Comparison of ENCODE assay signal across 8 mouse cellular contexts in the genomic region with DNA sequence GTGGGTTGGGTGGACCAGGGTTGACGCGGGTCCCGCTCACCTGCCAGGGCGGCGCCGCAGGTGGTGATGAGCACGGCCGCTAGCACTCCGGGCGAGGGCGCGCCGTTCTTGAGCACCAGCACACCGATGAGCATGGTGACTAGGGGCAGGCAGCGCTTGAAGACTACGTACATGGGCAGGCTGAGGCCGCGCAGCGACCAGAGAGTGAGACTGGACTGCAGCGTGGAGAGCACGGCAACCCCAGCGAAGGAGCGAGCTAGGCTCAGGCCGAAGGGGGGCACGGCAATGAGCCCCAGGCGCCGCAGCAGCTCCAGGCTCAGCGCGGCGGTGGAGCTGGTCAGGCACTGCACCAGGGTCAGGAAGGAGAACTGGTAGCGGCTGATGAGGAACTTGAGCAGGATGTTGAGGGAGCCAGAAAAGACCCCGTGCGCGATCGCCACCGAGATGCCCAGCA. TPM values are rescaled to one million over a fixed set of nuclear protein-coding genes. Genes with fewer than 3 reads are reported as not detected.
DNase-seq lines count a peak whose midpoint lies in the region; ATAC-seq lines count a peak whose summit lies in the region.
"Had no signal": no experiment of that assay in that cellular context is flagged by ENCODE, and none has a peak within 500 bp of the region (broad histone marks: within the 10 kb centered on the region; RNA-seq: fewer than 3 reads in every experiment).

No protein-coding gene starts in this region.

- peak overlapping the region; percentile 57 for H3K9ac ChIP-seq in midbrain, embryonic 14.5 days (replicated peaks; ENCODE audit: low read length)

- DNase-seq in right cerebral cortex, postnatal 4 days = peak; percentile 21
- DNase-seq in right cerebral cortex, postnatal 36 days (ENCODE audit: low spot score in 2 of 2) = no peak
- peak; percentile 39 to 40 for DNase-seq in cerebellum, postnatal 14 days
- DNase-seq in limb, embryonic 10.5 days (ENCODE audit: low spot score) = no peak
- peak; percentile 73 for DNase-seq in midbrain, embryonic 14.5 days

- H3K4me1 ChIP-seq in limb, embryonic 10.5 days = peaks cover 39% of the 10 kb centered on the region
- H3K4me1 ChIP-seq in midbrain, embryonic 14.5 days (ENCODE audit: control insufficient read depth, insufficient read depth, low read length) = peaks cover 19% of the 10 kb centered on the region

- under 1% methylated on average over 36 of the region's 36 CpGs for WGBS in limb, embryonic 10.5 days
- under 1% methylated on average over 36 of the region's 36 CpGs for WGBS in midbrain, embryonic 14.5 days

- no peaks in the 10 kb centered on the region for H3K9me3 ChIP-seq in limb, embryonic 10.5 days (replicated peaks)
- H3K9me3 ChIP-seq in midbrain, embryonic 14.5 days (ENCODE audit: control insufficient read depth, low read length) = no peaks in the 10 kb centered on the region

- H3K4me2 ChIP-seq in midbrain, embryonic 14.5 days (ENCODE audit: low read length) = peak overlapping the region; percentile 100

- peak overlapping the region; percentile 70 for H3K27ac ChIP-seq in limb, embryonic 10.5 days
- no peak overlapping the region; the same call in 1 of the 2 replicates for H3K27ac ChIP-seq in midbrain, embryonic 14.5 days (replicated peaks; ENCODE audit: low read depth, low read length)

- ATAC-seq in granulocyte monocyte progenitor cell, adult 5-6 weeks (replicated peaks; ENCODE audit: poor library complexity, severe bottlenecking) = peak; percentile 72
- peak; percentile 52 for ATAC-seq in midbrain, embryonic 14.5 days (ENCODE audit: low FRiP score, low TSS enrichment)
- ATAC-seq in inflammation-experienced regulatory T-cells, adult 6 months = no peak

- H3K4me3 ChIP-seq in limb, embryonic 10.5 days = peak overlapping the region; percentile 67
- peak overlapping the region; percentile 55 for H3K4me3 ChIP-seq in midbrain, embryonic 14.5 days (replicated peaks; ENCODE audit: low read depth, low read length)

- peaks cover 57% of the 10 kb centered on the region for H3K27me3 ChIP-seq in limb, embryonic 10.5 days (ENCODE audit: low read depth, poor library complexity, severe bottlenecking)
- peaks cover 42% of the 10 kb centered on the region for H3K27me3 ChIP-seq in midbrain, embryonic 14.5 days (ENCODE audit: control insufficient read depth, insufficient read depth, low read length)

- no peaks in the 10 kb centered on the region for H3K36me3 ChIP-seq in limb, embryonic 10.5 days
- H3K36me3 ChIP-seq in midbrain, embryonic 14.5 days (ENCODE audit: control insufficient read depth, insufficient read depth, low read length) = no peaks in the 10 kb centered on the region

RNA-seq across cellular contexts. Expression of a gene that starts 0.7 kb away (rescaled TPM):
- not detected in 2 replicates for total RNA-seq in granulocyte monocyte progenitor cell, adult 5-6 weeks (2014; fragmentation: Nextera tagmentation)
- 0.21 TPM in 1 of 2 replicates, not detected in the other for total RNA-seq in granulocyte monocyte progenitor cell, adult 5-6 weeks (2017)
- polyA plus RNA-seq in limb, embryonic 10.5 days (2016; fragmentation: Nextera tagmentation; extraction: Ambion mirVana) = 1.1 and 1.4 TPM in 2 replicates
- 2.3 and 2.4 TPM in 2 replicates for polyA plus RNA-seq in midbrain, embryonic 14.5 days (2014; fragmentation: Nextera tagmentation; extraction: Ambion mirVana)
- polyA plus RNA-seq in inflammation-experienced regulatory T-cells, adult 6 months (2017; shearing (Covaris generic)) = not detected
- polyA plus RNA-seq: gonadal fat pad, adult 2 months had no signal

RNA-seq across cellular contexts. Expression of a gene that starts 56.9 kb away (rescaled TPM):
- total RNA-seq in granulocyte monocyte progenitor cell, adult 5-6 weeks (2014; fragmentation: Nextera tagmentation) = 22.6 and 34.9 TPM in 2 replicates
- total RNA-seq in granulocyte monocyte progenitor cell, adult 5-6 weeks (2017) = 29.1 and 31.3 TPM in 2 replicates
- 19.1 and 19.3 TPM in 2 replicates for polyA plus RNA-seq in limb, embryonic 10.5 days (2016; fragmentation: Nextera tagmentation; extraction: Ambion mirVana)
- 30.1 and 30.7 TPM in 2 replicates for polyA plus RNA-seq in midbrain, embryonic 14.5 days (2014; fragmentation: Nextera tagmentation; extraction: Ambion mirVana)
- polyA plus RNA-seq in inflammation-experienced regulatory T-cells, adult 6 months (2017; shearing (Covaris generic)) = 10 to 100 TPM in 1 of 3 experiments, 1 to 10 TPM in 2; 1.6 to 12.6 (median 5.8) TPM

Comparison
In these comparisons a context has a peak if more than half of its experiments do, and no peak if none do; other contexts are left out.
1. DNase-seq: peak in right cerebral cortex, postnatal 4 days (single experiment), cerebellum, postnatal 14 days (2 of 2) and midbrain, embryonic 14.5 days (single experiment); none in right cerebral cortex, postnatal 36 days (0 of 2) and limb, embryonic 10.5 days (single experiment).